Mouse (Mus musculus): ENCODE measurements around the gene Ift122. TPM values are rescaled to one million over a fixed set of nuclear protein-coding genes. Genes with fewer than 3 reads are reported as not detected.

The Ift122 gene
- polyA plus RNA-seq, 2 experiments, result 17.9 to 21.2 TPM

DNA sequence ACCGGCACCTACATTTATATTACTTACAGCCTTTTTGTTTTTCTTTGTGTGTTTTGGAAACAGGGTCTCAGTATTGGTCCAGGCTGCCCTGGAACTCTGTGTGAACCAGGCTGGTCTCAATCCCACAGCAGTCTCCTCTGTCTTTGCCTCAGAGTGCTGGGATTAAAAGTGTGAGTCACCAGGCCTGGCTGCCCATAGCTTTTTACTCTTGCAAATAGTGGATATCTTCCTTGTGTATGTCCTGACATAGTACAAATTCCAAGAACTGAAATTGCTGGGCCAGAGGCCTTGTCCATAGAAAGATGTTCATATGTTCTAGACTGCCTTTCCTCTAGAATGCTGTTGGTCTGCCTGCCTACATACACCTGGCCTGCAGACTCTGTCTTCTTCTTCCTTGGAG lies 43.1 kb downstream of the Ift122 start:
- no peak for TF ChIP-seq POLR2A (IDR thresholded peaks at IDR 0.05; ENCODE audit: borderline replicate concordance, extremely low read depth, insufficient read depth, insufficient read length)
- DNase-seq (ENCODE audit: low spot score), result no peak
- no peaks in the 10 kb centered on the region for H3K27me3 ChIP-seq (ENCODE audit: control insufficient read depth, insufficient read depth, low read length)
- no peak overlapping the region for H3K9ac ChIP-seq (ENCODE audit: low read depth, low read length, severe bottlenecking)
- H3K4me2 ChIP-seq (replicated peaks; ENCODE audit: low read depth, low read length, severe bottlenecking), result no peak overlapping the region
- no peak overlapping the region for H3K4me3 ChIP-seq (replicated peaks; ENCODE audit: low read length)
- H3K27ac ChIP-seq (replicated peaks; ENCODE audit: low read depth, low read length), result no peak overlapping the region
- H3K36me3 ChIP-seq (ENCODE audit: control insufficient read depth, insufficient read depth, low read length), result peaks cover 51% of the 10 kb centered on the region
- no peaks in the 10 kb centered on the region for H3K9me3 ChIP-seq (ENCODE audit: control insufficient read depth, low read length)
- H3K4me1 ChIP-seq (ENCODE audit: control insufficient read depth, insufficient read depth, low read length), result peaks cover 4% of the 10 kb centered on the region
- WGBS, result 70% methylated on average over 1 of the region's 1 CpGs
- no peak for ATAC-seq (ENCODE audit: low FRiP score, low read depth)

- TF ChIP-seq POLR2A (IDR thresholded peaks at IDR 0.05; ENCODE audit: borderline replicate concordance, extremely low read depth, insufficient read depth, insufficient read length), result no peak
- no peak overlapping the region for H3K27ac ChIP-seq (replicated peaks; ENCODE audit: low read depth, low read length)
- H3K4me1 ChIP-seq (ENCODE audit: control insufficient read depth, insufficient read depth, low read length), result no peaks in the 10 kb centered on the region; the same call in 1 of the 2 replicates
- no peak overlapping the region for H3K4me2 ChIP-seq (replicated peaks; ENCODE audit: low read depth, low read length, severe bottlenecking)
- 73% methylated on average over 4 of the region's 4 CpGs for WGBS
- ATAC-seq (ENCODE audit: low FRiP score, low read depth) (no peak), DNase-seq (ENCODE audit: low spot score) (no peak)
- peaks cover 47% of the 10 kb centered on the region for H3K36me3 ChIP-seq (ENCODE audit: control insufficient read depth, insufficient read depth, low read length)
- H3K9ac ChIP-seq (ENCODE audit: low read depth, low read length, severe bottlenecking), result no peak overlapping the region; the same call in 1 of the 2 replicates
- H3K27me3 ChIP-seq (ENCODE audit: control insufficient read depth, insufficient read depth, low read length), result no peaks in the 10 kb centered on the region
- no peak overlapping the region for H3K4me3 ChIP-seq (replicated peaks; ENCODE audit: low read length)
- no peaks in the 10 kb centered on the region for H3K9me3 ChIP-seq (ENCODE audit: control insufficient read depth, low read length)
These were observed 43.8 kb downstream of the Ift122 start for GRCm38 (mm10) chr6:115897117-115897516.

- Histone ChIP-seq H3K9ac (ENCODE audit: low read depth, low read length, severe bottlenecking) (no peak overlapping the region), H3K4me1 (ENCODE audit: control insufficient read depth, insufficient read depth, low read length) (no peaks in the 10 kb centered on the region; the same call in 1 of the 2 replicates), H3K27me3 (ENCODE audit: control insufficient read depth, insufficient read depth, low read length) (no peaks in the 10 kb centered on the region), H3K4me2 (replicated peaks; ENCODE audit: low read depth, low read length, severe bottlenecking) (no peak overlapping the region), H3K27ac (replicated peaks; ENCODE audit: low read depth, low read length) (no peak overlapping the region), H3K4me3 (replicated peaks; ENCODE audit: low read length) (no peak overlapping the region), H3K9me3 (ENCODE audit: control insufficient read depth, low read length) (no peaks in the 10 kb centered on the region), H3K36me3 (ENCODE audit: control insufficient read depth, insufficient read depth, low read length) (peaks cover 42% of the 10 kb centered on the region)
- 60% methylated on average over 7 of the region's 7 CpGs for WGBS
- DNase-seq (ENCODE audit: low spot score) (no peak), ATAC-seq (ENCODE audit: low FRiP score, low read depth) (no peak)
- TF ChIP-seq POLR2A (IDR thresholded peaks at IDR 0.05; ENCODE audit: borderline replicate concordance, extremely low read depth, insufficient read depth, insufficient read length), result no peak
These were observed 44.8 kb downstream of the Ift122 start for GRCm38 (mm10) chr6:115897926-115898520.

DNA sequence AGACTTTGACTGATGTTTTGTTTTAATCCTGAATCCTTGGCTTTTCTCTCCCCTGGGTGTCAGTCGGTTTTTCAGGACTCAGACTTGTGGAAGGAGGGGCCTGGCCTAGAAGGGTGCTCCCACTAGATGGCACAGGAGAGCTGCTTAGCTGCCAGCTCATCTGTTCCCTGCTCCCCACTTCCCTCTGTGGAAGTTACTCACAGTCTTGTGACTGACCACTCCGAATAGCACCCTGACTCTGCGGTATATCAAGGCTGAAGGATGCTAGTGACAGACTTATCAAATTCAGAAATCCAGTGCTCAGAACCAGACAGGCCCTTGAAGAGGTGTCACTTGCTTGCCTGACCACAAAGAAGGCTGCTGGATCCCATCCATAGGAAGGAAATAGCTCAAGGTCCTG lies 47.8 kb downstream of the Ift122 start:
- H3K9ac ChIP-seq (ENCODE audit: low read depth, low read length, severe bottlenecking), result no peak overlapping the region
- peaks cover 21% of the 10 kb centered on the region for H3K36me3 ChIP-seq (ENCODE audit: control insufficient read depth, insufficient read depth, low read length)
- no peak overlapping the region for H3K4me2 ChIP-seq (replicated peaks; ENCODE audit: low read depth, low read length, severe bottlenecking)
- no peak for TF ChIP-seq POLR2A (IDR thresholded peaks at IDR 0.05; ENCODE audit: borderline replicate concordance, extremely low read depth, insufficient read depth, insufficient read length)
- no peak overlapping the region for H3K4me3 ChIP-seq (replicated peaks; ENCODE audit: low read length)
- WGBS, result 20% methylated on average over 3 of the region's 3 CpGs
- H3K27me3 ChIP-seq (ENCODE audit: control insufficient read depth, insufficient read depth, low read length), result no peaks in the 10 kb centered on the region
- no peak overlapping the region for H3K27ac ChIP-seq (replicated peaks; ENCODE audit: low read depth, low read length)
- no peaks in the 10 kb centered on the region for H3K9me3 ChIP-seq (ENCODE audit: control insufficient read depth, low read length)
- DNase-seq (ENCODE audit: low spot score) (peak; percentile 65), ATAC-seq (ENCODE audit: low FRiP score, low read depth) (peak; percentile 68; the same call in 1 of the 2 replicates)
- H3K4me1 ChIP-seq (ENCODE audit: control insufficient read depth, insufficient read depth, low read length), result no peaks in the 10 kb centered on the region; the same call in 1 of the 2 replicates

- TF ChIP-seq POLR2A (IDR thresholded peaks at IDR 0.05; ENCODE audit: borderline replicate concordance, extremely low read depth, insufficient read depth, insufficient read length), result no peak
- Histone ChIP-seq H3K4me1 (ENCODE audit: control insufficient read depth, insufficient read depth, low read length) (no peaks in the 10 kb centered on the region; the same call in 1 of the 2 replicates), H3K27me3 (ENCODE audit: control insufficient read depth, insufficient read depth, low read length) (no peaks in the 10 kb centered on the region), H3K4me2 (replicated peaks; ENCODE audit: low read depth, low read length, severe bottlenecking) (no peak overlapping the region), H3K4me3 (replicated peaks; ENCODE audit: low read length) (no peak overlapping the region), H3K36me3 (ENCODE audit: control insufficient read depth, insufficient read depth, low read length) (peaks cover 16% of the 10 kb centered on the region), H3K9me3 (ENCODE audit: control insufficient read depth, low read length) (no peaks in the 10 kb centered on the region), H3K27ac (replicated peaks; ENCODE audit: low read depth, low read length) (no peak overlapping the region), H3K9ac (ENCODE audit: low read depth, low read length, severe bottlenecking) (0 out of 2 replicates have a peak overlapping the region, but pooled peaks have one; percentile 16)
- DNase-seq (ENCODE audit: low spot score), result peak; percentile 54
- ATAC-seq (ENCODE audit: low FRiP score, low read depth), result no peak
- 73% methylated on average over 8 of the region's 8 CpGs for WGBS
These were observed 48.2 kb downstream of the Ift122 start for GRCm38 (mm10) chr6:115901489-115901931.

All from limb, embryonic 14.5 days (tissue).